Mouse (Mus musculus) retina, postnatal 1 day (tissue): ENCODE results near the gene Astn1.
A peak's percentile ranks its signal among the peaks of the same experiment; 100 is the strongest.

Experiments used
- DNase-seq: peaks from one replicate; pipeline ENCODE4 v3.0.0-alpha.2; 2012

Astn1 gene

DNA sequence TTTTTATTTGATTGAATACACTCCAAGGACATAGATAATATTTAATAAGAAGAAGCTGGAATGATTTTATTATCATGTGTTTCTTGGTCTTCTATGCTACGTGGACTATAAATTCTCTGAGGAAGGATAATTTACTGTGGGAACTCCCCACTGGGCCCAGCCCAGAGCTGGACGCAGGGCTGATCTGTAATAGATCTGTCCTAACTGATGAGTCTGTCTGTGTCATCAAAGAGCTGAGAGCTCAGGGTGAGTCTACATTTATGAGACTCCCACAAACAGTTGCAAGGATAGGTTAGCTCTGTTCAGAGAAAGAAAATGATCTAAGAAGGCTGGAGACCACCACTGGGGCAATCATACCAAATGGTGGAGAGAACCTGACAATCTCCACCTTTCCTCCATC, 271.4 kb downstream of the Astn1 start:
- DNase-seq = no peak

DNA sequence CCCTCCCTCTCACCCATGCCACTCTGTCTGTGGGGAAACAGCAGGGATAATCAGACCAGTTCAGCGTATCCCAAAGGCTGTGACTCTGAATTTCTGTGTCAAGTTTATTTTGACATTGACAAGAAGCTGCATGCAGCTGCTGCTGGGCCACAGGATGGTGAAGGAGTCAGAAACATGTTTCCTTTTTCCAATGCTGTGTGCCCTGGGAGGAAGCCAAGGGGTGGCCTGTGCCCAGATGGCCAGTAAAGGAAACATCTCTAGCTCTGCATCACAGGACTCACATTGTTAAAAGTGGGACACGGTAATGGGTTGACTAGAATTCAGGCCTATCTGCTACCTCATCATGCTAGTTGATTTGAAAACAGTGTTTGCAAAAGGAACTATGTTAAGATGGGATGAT, 279.2 kb downstream of the Astn1 start:
- no peak for DNase-seq

DNA sequence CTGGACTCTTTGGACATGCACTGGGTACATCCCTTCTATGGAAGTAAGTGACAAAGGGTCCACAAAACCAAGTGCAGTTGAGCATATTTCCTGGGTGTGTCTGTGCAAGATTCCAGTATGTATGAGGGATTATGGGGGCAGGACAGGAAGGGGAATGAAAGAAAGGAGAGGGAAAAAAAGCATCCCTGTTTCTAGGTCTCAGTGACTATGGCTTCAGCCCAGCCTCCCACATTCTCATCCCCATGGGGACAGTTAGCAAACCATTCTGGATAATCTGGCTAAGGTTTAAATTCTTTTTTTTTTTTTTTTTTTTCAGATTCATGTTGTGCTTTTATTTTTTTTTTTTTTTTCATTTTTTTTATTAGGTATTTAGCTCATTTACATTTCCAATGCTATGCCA, 280.2 kb downstream of the Astn1 start:
- no peak for DNase-seq

DNA sequence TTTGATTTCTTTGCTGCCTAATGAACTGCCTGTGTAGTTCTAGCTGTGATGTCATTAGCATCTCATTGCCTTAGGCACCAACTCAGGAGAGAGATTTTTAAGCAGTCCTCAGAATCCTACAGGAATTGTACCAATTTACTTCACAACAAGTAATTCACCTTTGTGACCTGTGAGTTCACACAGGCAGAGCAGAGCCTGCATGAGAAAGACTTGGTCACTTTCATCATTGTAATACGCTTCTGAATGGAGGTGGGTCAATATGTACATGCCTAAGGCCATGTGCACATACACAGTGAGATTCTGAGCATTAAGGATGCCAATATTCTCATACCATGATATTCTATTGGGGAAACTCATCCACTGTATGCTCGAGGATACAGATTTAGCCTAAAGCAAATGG, 290.7 kb downstream of the Astn1 start:
- DNase-seq = no peak

DNA sequence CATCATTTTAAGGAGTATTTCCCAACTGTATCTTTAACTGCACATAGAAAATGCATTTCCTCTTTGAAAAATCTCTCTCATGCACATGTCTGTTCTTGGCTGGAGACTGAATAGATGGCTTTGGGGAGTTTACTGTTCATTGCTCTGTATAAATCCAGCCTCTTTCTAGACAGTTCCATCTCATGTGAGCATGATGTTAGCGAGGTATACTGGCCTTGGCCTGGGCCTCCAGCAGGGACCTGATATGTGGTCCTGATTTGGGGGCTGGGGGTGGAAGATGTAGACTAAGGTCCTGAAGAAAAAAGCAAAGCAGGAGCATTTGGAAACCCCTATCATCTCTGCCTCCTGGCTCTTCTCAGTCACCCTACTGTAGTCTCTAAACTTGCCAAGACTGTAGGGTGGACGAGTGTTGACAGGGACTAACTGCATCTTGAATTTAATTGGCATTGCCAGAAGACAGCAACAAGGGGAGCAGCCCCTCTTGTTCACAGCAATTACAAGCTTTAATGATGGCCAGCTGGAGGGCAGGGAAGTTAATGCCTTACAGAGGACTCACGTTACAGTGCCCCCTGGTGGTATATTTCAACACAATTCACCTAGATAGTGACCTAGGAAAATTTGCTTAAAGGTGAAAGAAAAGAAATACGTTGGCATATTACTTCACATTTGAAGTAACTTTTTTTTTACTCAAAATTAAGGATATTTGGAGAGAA, 291.9 kb downstream of the Astn1 start:
- DNase-seq = peak; percentile 89

DNA sequence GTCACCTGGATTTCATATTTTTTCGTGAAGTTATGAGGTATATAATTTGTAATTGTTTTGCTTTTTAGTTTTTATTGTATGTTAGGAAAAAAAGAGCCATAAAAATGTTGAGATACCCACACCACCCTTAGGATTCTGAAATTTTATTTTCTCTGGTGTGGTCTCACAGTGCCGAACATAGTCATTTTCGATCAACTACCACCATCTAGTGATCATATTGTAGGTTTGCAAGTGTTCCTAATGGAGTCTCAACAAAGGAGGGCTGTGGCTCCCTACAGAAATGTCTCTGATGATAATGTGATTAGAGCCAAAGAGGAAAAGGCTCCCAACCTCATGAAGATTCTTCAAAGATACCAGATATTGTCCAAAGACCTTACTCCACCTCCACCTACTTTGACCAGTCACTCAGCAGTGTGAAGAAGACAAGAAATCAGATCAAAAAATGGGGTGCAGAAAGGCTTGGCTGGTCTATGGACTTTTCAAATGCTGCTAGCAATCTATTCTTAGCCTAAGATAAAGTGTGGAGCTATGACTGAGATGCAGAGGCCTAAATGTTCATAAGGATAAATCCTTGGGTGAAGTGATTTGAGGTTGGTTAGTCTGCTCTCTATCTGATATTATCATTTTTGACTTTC, 292.6 kb downstream of the Astn1 start:
- peak; percentile 75 for DNase-seq

DNA sequence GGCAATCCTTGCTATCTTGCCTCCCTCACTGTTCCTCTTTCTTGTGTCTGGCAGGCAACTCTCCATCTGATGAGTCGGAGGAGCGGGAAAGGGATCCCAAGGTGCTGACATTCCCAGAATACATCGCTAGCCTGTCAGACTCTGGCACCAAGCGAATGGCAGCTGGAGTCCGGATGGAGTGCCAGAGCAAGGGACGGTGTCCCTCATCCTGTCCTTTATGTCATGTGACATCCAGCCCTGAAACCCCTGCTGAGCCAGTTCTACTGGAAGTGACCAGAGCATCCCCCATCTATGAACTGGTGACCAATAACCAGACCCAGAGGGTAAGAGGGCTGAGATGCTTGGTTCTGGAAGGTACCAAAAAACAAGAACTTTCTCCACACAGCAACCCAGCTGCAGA, 294.9 kb downstream of the Astn1 start:
- DNase-seq = no peak

DNA sequence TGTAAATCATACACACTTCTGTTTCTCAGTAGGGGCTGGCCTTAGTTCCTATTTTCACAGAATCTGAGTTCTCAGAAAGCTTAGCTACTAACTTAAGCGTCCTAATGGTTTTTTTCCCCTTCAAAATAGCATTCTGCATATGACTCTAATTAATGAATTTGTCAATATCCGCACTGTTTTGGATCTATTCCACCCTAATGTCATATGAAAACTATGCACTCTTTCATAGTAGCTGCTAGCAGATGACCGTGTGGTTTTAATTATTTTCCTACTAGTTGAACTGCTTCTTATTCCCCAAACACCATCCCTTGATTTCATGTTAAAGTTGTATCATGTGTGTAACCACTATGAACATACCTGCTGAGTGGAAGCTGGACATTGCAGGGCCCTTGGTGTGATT, 303.9 kb downstream of the Astn1 start:
- DNase-seq = no peak

DNA sequence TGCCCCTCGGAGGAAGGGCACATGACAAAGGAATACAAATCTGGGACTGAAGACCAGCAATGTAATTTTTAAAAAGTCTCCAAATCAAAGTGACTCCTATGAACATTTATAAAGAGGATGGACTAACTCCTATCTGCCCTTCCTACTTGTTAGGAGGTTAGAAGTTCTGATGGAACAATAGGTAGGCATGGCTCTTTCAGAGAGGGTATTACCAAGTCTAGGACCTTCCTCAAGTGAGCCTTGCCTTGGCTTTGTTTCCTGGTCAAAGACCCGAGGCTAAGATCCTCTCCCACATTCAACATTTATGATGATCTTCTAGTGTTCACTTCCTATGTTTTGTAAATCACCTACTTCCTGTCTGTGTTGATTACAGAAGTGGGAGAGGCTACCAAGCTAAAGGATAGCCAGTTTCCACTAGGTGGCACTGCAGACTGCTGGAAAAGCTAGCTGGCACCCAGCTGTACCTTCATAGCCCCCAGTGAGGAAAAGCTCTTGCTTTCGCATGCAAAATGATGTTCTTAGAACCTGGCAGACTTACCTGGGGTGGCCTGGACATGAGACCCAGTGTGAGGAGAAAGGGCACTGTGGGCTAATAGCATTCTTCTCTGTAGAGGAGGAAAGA, 308.0 kb downstream of the Astn1 start:
- peak; percentile 67 for DNase-seq

DNA sequence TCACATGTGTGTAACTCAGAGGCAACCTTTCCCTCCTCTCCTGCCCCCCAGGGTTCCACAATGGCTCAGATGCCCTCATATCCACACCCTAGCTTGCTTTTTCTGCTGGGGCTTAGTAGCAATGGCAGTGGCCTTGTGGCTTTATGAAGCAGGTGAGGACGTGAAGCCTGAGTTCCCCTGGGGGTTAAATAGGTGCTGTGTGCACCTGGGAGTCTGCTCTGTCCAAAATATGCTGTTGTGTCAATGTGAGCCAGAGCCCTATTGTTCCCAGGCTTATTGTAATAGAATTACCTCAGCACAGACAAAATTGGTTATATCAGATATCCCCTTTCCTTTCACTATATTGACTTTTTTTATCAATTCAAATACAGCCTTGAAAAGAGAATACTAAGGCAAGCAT, 325.7 kb downstream of the Astn1 start:
- DNase-seq = no peak

DNA sequence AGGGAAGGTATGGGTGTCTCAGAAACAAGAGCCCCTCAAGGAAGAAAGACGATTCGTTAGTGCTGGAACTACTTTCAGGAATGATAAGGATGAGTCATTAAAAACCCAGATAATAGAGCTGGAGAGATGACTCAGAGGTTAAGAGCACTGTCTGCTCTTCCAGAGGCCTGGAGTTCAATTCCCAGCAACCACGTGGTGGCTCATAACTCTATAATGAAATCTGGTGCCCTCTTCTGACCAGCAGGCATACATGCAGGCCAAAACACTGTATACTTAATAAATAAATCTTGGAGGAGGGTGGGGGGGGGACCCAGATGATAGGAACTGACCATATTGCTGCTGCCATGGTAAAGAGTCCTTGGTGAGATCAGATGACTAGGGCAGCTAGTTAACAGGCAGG, 335.4 kb downstream of the Astn1 start:
- no peak for DNase-seq

DNA sequence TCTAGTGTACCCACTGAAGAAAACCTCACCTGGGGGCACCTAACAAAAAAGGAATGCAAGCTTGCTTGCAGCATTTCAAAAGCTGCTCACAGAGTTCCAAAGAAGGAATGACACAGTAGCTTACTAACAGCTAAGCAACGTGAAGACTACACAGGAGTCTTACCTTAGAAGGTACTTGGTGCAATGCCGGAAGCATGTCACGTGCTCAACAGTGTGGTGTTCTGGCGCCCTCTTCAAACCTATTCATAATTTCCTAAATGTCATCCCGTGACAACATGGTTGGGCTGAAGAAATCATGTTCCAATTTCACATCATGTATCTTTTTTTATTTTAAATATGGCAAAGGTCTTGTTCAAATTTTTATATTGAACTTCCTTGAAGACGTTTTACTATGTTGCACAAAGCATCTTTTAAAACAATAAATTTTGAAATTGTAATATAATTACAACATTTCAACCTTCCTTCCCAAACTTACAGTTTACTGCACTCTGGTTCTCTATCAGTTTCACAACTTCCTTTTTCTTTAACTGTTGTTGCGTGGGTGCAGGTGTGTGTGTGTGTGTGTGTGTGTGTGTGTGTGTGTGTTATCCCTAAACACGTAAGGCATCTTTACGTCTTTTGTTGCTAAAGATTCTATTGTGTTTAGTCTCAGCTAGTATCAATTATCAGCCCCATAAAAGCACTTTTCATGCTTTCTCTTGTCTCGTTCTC, 335.9 kb downstream of the Astn1 start:
- DNase-seq = no peak

DNA sequence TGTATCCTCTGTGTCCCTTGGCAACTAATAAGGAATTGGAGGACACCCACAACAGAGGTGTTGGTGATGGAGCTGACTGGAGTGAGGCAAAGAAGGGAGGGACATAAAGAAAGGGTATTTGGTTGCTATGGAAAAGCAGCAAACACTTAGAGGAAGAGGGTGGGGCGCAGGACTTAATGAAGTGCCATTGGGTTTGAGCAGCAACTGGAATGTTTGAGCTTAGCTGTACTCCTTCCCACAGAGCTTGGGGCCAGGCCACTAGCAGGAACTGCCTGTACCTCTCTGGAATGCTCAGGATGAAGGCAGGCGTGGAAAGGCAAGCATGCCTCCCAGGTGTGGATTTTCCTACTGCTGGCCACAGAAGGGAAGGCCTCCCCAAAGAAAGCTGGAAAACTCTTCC, 337.2 kb downstream of the Astn1 start:
- DNase-seq = no peak

DNA sequence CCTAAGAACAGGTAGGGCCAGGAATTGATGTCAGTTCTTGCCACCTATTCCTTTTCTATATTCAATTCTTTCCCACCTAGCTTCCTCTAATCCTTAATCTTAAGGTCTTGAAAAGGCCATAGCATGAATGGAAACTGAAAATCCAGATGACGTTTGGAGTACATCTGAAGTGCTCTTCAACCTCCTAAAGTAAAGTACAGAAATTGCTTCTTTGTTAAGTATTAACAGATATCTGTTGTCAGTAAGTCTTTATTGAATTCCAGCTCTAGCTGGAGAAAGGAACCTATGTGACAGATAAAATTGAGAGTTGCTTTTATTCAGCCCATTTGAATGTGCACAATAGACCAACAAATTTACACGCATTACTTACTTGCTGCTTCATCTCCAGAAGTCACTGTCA, 338.1 kb downstream of the Astn1 start:
- DNase-seq = no peak

DNA sequence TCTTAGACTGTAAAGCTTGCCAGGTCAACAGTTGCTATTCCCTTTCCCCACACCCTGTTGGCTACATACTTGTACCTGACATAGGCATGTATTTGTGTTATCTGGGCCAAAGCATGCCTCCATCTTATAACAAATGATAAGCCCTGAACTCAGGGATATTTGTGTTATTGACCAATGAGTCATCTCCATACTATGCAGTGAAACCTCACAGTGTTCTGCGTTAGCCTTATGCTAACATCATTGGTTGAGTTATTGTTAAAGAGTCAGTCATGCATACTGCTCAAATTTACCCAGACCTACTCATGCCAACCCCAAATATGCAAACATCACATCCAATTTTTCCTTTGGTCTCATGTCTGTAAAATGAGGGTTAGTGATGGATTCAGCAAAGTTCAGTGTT, 339.3 kb downstream of the Astn1 start:
- DNase-seq = no peak

DNA sequence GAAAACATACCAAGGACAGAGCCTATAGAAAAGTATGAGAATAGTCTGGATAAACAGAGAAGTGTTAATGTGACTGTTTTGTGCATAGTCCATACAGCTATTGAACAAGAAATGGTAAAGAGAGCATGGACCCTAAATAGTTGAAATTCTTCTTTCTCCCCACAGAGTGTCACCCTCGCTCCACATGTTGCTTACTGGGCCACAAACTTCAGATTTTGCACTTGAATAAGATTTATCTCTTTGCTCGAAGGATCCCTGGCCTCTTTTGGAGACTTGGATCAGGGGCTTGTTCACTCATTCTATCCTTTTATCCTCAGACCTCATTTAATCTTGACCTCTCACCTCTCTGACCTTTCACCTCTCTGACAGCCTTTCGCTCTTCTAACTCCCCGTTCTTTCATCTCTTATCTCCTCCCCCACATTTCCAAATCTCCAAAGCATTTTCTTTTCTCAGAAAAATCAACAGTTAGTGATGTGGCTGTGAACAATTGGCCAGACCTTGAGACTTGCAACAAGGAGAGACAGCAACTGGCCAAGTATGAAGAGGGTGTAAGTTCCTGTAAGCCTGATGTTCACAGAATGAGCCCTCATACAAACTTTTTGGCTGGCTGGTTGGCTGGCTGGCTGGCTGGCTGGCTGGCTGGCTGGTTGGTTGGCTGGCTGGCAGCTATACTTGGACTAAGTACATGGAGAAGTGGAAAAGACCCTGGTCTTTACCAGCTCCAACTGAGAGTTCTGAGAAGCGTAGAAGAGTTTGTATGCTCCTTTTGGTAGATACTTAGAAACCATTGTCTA, 351.4 kb downstream of the Astn1 start:
- peak; percentile 18 for DNase-seq

DNA sequence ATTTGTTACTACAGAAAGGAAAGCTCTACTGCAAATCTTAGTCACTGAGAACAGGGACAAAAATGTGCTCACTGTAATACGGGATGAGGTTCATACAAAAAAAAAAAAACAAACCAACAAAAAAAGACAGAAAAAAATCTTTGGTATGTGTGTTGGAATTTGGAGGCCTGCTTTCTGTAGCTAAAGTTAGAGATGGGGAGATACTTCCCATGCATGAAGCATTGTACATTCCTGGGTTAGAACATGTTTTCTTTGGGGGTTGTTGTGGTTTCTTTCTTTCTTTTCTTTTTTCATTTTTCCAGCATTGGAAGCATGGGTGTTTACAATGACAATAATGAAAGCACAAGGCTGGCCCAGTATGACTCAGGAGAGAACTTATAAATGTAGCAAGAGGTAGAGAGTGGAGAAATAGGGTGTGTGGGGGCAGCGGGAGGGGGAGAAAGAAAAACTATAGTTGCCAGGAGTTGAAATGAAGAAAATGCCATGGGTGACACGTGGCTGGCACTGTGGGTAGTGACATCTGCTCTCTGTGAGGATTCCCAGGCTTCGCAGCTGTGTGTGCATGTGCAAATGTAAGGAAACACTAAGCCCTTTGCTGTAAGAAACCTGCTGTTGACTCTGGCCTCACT, 370.9 kb downstream of the Astn1 start:
- no peak for DNase-seq

DNA sequence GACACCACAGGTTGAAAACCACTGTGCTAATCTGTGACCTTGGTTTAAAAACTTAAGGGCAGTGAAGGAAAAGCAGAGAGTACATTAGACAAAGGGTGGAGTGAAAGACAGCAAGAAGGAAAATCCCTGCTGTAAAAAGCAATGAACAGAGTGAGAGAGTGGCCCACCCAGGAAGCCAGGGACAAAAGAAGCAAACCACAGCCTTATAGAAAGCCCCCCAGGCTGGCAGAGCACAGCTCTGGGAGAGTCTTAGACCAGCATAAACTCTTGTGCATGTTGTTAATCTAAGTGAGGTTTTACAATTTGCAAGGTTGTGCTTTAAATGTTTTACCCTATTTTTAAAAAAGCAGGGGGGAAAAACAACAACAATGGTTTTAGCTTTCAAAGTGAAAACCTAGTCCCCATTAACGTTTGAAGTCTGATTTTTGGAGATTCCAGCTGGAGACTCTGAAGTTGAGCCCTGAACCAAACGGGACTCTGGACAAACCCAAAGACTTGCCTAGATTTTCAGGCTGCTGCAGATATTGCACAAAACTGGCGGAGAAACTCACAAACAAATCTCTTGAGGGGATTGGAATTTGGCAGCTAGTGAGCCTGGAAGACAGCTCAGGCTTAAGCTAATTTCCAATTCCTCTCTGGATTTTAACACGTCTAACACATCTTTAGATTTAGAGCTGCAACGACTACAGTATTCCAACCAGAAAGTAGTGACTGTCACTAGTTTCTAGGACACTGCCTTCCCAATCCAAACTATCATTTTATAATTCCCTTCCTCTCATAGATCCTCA, 377.3 kb downstream of the Astn1 start:
- no peak for DNase-seq

DNA sequence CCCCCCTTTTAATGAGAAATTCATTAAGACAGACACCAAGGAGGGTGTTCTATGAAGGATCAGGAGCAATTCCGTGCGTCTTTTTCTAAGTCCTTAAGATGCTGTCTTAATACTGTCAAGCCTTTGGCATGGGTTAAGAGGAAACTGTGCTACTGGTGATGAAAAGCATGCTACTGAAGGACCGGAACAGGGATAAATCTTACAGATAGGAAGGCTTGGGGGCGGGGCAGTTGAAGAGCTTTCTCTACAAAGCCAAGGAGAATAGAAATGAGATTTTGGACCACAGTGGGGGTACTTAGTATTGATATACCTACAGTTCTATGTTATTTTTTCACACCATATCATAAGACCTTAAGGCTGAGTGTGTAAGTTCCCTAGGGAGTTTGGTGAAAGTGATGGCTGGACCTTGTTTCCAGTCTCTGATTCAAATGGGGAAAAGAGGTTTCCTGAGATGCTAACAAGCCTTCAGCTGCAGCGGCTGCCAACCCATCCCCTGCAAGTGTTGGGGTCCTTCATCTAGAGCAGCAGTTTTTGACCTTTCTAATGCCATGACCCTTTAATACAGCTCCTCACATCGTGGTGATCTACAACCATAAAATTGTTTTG, 378.2 kb downstream of the Astn1 start:
- DNase-seq = no peak

DNA sequence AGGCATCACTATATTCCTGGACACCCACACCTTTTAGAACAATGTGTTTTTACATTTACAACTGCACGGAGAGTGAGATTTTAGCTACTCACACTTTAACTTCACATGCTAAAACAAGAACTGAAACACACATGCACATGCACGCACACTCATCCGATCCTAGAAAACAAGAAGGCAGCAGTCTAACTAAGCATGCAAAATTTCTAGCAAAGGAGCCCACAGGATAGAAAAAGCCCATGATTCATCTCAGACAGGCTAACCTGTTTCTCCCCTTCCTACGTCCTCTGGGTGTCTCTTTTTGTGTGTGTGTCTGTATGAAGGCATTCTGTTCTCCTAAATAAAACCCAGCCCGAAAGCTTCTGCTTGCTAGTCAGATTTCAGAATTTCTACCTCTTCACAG, 378.9 kb downstream of the Astn1 start:
- no peak for DNase-seq
